Mouse (Mus musculus) 3134 (cell line): ENCODE data around the gene Atrx.
A peak's percentile ranks its signal among the peaks of the same experiment; 100 is the strongest.
"Not testable (repeated sequence)": the region's sequence is repeated elsewhere in the genome, so short reads cannot be mapped to it uniquely, and the experiment has no call there.

Experiments used
- DNase-seq: peaks from one replicate; pipeline ENCODE4 v3.0.0-alpha.2; 2011; ENCODE audit warnings: low spot score; ENCODE audit not compliant: insufficient read length; ENCODE audit errors: extremely low read depth

Atrx gene

GRCm38 (mm10) chrX:105928861-105929477 lies at the start of gene Atrx:
Gene Atrx, minus strand, starts transcription at chrX:105929403.
- peak; percentile 73 for DNase-seq

GRCm38 (mm10) chrX:105957091-105957490 lies 27.9 kb upstream of the Atrx start:
- not testable (repeated sequence) for DNase-seq

- DNase-seq = no peak
Measured at GRCm38 (mm10) chrX:105953999-105954398, 24.8 kb upstream of the Atrx start.

GRCm38 (mm10) chrX:105946357-105946756 lies 17.2 kb upstream of the Atrx start:
- DNase-seq = no peak

- no peak for DNase-seq
Measured at GRCm38 (mm10) chrX:105939245-105939644, 10.0 kb upstream of the Atrx start.

- no peak for DNase-seq
Measured at GRCm38 (mm10) chrX:105937736-105938135, 8.5 kb upstream of the Atrx start.

GRCm38 (mm10) chrX:105934341-105934740 lies 5.1 kb upstream of the Atrx start:
- DNase-seq = no peak

GRCm38 (mm10) chrX:105929478-105930038 lies 355 bp upstream of the Atrx start:
- DNase-seq = no peak

GRCm38 (mm10) chrX:105927941-105928860 lies 1.0 kb downstream of the Atrx start:
- peak; percentile 61 for DNase-seq

- peak; percentile 40 for DNase-seq
Measured at GRCm38 (mm10) chrX:105926121-105926735, 3.0 kb downstream of the Atrx start.

- no peak for DNase-seq
Measured at GRCm38 (mm10) chrX:105924326-105925070, 4.7 kb downstream of the Atrx start.

GRCm38 (mm10) chrX:105923896-105924295 lies 5.3 kb downstream of the Atrx start:
- DNase-seq = no peak

GRCm38 (mm10) chrX:105922986-105923385 lies 6.2 kb downstream of the Atrx start:
- DNase-seq = not testable (repeated sequence)

GRCm38 (mm10) chrX:105921421-105921820 lies 7.8 kb downstream of the Atrx start:
- DNase-seq = peak; percentile 18

- DNase-seq = no peak
Measured at GRCm38 (mm10) chrX:105911728-105912127, 17.5 kb downstream of the Atrx start.

GRCm38 (mm10) chrX:105901611-105902010 lies 27.6 kb downstream of the Atrx start:
- no peak for DNase-seq

- no peak for DNase-seq
Measured at GRCm38 (mm10) chrX:105886921-105887320, 42.3 kb downstream of the Atrx start.

- peak; percentile 10 for DNase-seq
Measured at GRCm38 (mm10) chrX:105864367-105864766, 64.8 kb downstream of the Atrx start.

GRCm38 (mm10) chrX:105824462-105824861 lies 104.7 kb downstream of the Atrx start:
- DNase-seq = no peak

- no peak for DNase-seq
Measured at GRCm38 (mm10) chrX:105794806-105795403, 134.3 kb downstream of the Atrx start.
